Comparison of ENCODE assay signal across 8 mouse cellular contexts in the genomic region with DNA sequence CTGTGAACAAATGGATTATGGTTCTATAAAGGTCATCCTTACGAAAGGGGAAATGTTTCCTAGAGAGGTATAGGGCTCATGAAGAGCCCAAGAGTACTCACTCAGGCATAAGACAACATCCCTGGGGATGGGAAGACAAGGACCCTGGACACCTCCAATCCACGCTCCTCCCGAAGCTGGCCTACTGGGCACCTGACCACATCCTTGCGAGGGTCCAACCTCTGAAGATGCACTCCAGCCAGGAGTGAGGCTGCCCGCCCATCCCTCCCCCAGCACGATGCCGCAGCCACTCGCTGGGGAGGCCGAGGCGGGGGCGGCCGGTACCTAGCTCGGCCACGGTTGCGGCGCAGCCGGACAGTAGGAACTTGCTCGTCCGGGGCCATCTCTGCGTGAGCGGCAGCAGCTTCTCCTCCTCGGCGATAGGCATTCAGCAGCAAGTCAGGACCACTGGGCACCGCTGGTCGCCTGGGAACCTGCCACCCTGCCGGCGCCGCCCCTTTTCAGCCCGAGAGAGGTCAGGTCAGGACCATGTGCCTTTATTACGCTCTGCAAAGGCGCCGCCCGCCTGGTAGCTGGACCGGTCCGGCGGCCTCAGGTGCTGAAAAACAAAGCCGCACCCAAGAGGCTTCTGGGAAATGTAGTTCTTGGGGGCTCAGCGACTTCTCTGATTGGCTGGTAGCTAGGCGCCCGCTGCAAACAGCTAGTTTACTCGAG. TPM values are rescaled to one million over a fixed set of nuclear protein-coding genes. Genes with fewer than 3 reads are reported as not detected.
A peak's percentile ranks its signal among the peaks of the same experiment; 100 is the strongest.
DNase-seq lines count a peak whose midpoint lies in the region; ATAC-seq lines count a peak whose summit lies in the region.

Slc25a27 (minus strand) TSS at position 639 of the 714 bp plus-strand sequence.

- H3K9me3 ChIP-seq in embryonic facial prominence, embryonic 13.5 days: no peaks in the 10 kb centered on the region
- no peaks in the 10 kb centered on the region for H3K9me3 ChIP-seq in limb, embryonic 12.5 days
- no peaks in the 10 kb centered on the region for H3K9me3 ChIP-seq in midbrain, embryonic 14.5 days (ENCODE audit: control insufficient read depth, low read length)

- H3K9ac ChIP-seq in embryonic facial prominence, embryonic 13.5 days: peak within 1 kb of the TSS; percentile 86
- peak within 1 kb of the TSS; percentile 79 for H3K9ac ChIP-seq in limb, embryonic 12.5 days (replicated peaks)
- peak within 1 kb of the TSS; percentile 96 for H3K9ac ChIP-seq in midbrain, embryonic 14.5 days (replicated peaks; ENCODE audit: low read length)

- under 1% methylated on average over 41 of the region's 41 CpGs for WGBS in embryonic facial prominence, embryonic 13.5 days
- 1% methylated on average over 41 of the region's 41 CpGs for WGBS in limb, embryonic 12.5 days
- under 1% methylated on average over 41 of the region's 41 CpGs for WGBS in midbrain, embryonic 14.5 days

- peak within 1 kb of the TSS; percentile 85 for H3K4me2 ChIP-seq in embryonic facial prominence, embryonic 13.5 days
- peak within 1 kb of the TSS; percentile 72 for H3K4me2 ChIP-seq in limb, embryonic 12.5 days
- H3K4me2 ChIP-seq in midbrain, embryonic 14.5 days (ENCODE audit: low read length): peak within 1 kb of the TSS; percentile 72

- ATAC-seq in embryonic facial prominence, embryonic 13.5 days (ENCODE audit: insufficient number of reproducible peaks, insufficient read depth, low FRiP score, low TSS enrichment, low read depth): peak; percentile 99
- peak; percentile 99 for ATAC-seq in limb, embryonic 12.5 days (ENCODE audit: insufficient number of reproducible peaks, insufficient read depth, low FRiP score, low TSS enrichment, low read depth)
- peak; percentile 97 for ATAC-seq in midbrain, embryonic 14.5 days (ENCODE audit: low FRiP score, low TSS enrichment)

- peak; percentile 90 for DNase-seq in 3134 (ENCODE audit: extremely low read depth, insufficient read length, low spot score)
- DNase-seq in adrenal gland, postnatal 4 days (ENCODE audit: low spot score in 2 of 2): peak; percentile 49 to 68
- peak; percentile 93 for DNase-seq in heart, adult 8-10 months (ENCODE audit: low spot score)
- peak; percentile 93 to 96 for DNase-seq in kidney, adult 8-10 months
- DNase-seq in midbrain, embryonic 14.5 days: peak; percentile 96
- peak; percentile 65 for DNase-seq in spleen, adult 12 weeks (ENCODE audit: low spot score)

- H3K4me3 ChIP-seq in embryonic facial prominence, embryonic 13.5 days: peak within 1 kb of the TSS; percentile 93
- peak within 1 kb of the TSS; percentile 81 for H3K4me3 ChIP-seq in limb, embryonic 12.5 days (replicated peaks)
- peak within 1 kb of the TSS; percentile 93 for H3K4me3 ChIP-seq in midbrain, embryonic 14.5 days (replicated peaks; ENCODE audit: low read depth, low read length)

- H3K27me3 ChIP-seq in embryonic facial prominence, embryonic 13.5 days: no peaks in the 10 kb centered on the region
- no peaks in the 10 kb centered on the region for H3K27me3 ChIP-seq in limb, embryonic 12.5 days
- no peaks in the 10 kb centered on the region for H3K27me3 ChIP-seq in midbrain, embryonic 14.5 days (ENCODE audit: control insufficient read depth, insufficient read depth, low read length)

- H3K36me3 ChIP-seq in embryonic facial prominence, embryonic 13.5 days: peaks cover 4% of the 10 kb centered on the region; the same call in 1 of the 2 replicates
- peaks cover 17% of the 10 kb centered on the region for H3K36me3 ChIP-seq in limb, embryonic 12.5 days
- H3K36me3 ChIP-seq in midbrain, embryonic 14.5 days (ENCODE audit: control insufficient read depth, insufficient read depth, low read length): peaks cover 18% of the 10 kb centered on the region; the same call in 1 of the 2 replicates

- H3K27ac ChIP-seq in embryonic facial prominence, embryonic 13.5 days: peak within 1 kb of the TSS; percentile 71
- H3K27ac ChIP-seq in limb, embryonic 12.5 days: no peak within 1 kb of the TSS; the same call in 1 of the 2 replicates
- peak within 1 kb of the TSS; percentile 84 for H3K27ac ChIP-seq in midbrain, embryonic 14.5 days (replicated peaks; ENCODE audit: low read depth, low read length)

- H3K4me1 ChIP-seq in embryonic facial prominence, embryonic 13.5 days: peaks cover 27% of the 10 kb centered on the region
- H3K4me1 ChIP-seq in limb, embryonic 12.5 days (replicated peaks): peaks cover 26% of the 10 kb centered on the region
- peaks cover 16% of the 10 kb centered on the region for H3K4me1 ChIP-seq in midbrain, embryonic 14.5 days (ENCODE audit: control insufficient read depth, insufficient read depth, low read length)

RNA-seq across cellular contexts. Expression of gene Slc25a27, which starts in this region (rescaled TPM):
- 10 to 100 TPM in 1 of 2 experiments, 1 to 10 TPM in 1; 9.8 to 13.5 TPM for total RNA-seq in adrenal gland, postnatal 4 days (2021)
- 46.3 and 48.2 TPM in 2 replicates for polyA plus RNA-seq in embryonic facial prominence, embryonic 13.5 days (2015; fragmentation: Nextera tagmentation; extraction: Ambion mirVana)
- total RNA-seq in heart, adult 8-10 months (2022): 1 to 10 TPM; 1.3 to 4.1 (median 3.5) TPM
- polyA plus RNA-seq in limb, embryonic 12.5 days (2016; fragmentation: Nextera tagmentation; extraction: Ambion mirVana): 49.3 and 55.9 TPM in 2 replicates
- polyA plus RNA-seq in midbrain, embryonic 14.5 days (2014; fragmentation: Nextera tagmentation; extraction: Ambion mirVana): 71.7 and 78.7 TPM in 2 replicates
